Mouse (Mus musculus): ENCODE measurements around the gene Ccdc51. TPM values are rescaled to one million over a fixed set of nuclear protein-coding genes. Genes with fewer than 3 reads are reported as not detected.
A peak's percentile ranks its signal among the peaks of the same experiment; 100 is the strongest.

The Ccdc51 gene
- total RNA-seq, 2 experiments from 2014 or later: 7.6 to 8.1 TPM

- Histone ChIP-seq H3K27ac (no peak overlapping the region), H3K4me3 (no peak overlapping the region)
- no peak for TF ChIP-seq CTCF (conservative IDR thresholded peaks at IDR 0.05)
- DNase-seq (ENCODE audit: low spot score in 2 of 2): no peak
These were observed 30.4 kb upstream of the Ccdc51 start for GRCm38 (mm10) chr9:109051651-109052489.

GRCm38 (mm10) chr9:109052490-109053260, 29.6 kb upstream of the Ccdc51 start:
- no peak for TF ChIP-seq CTCF (conservative IDR thresholded peaks at IDR 0.05)
- no peak overlapping the region for H3K27ac ChIP-seq

GRCm38 (mm10) chr9:109053366-109053765, 28.9 kb upstream of the Ccdc51 start:
- DNase-seq (ENCODE audit: low spot score in 2 of 2): no peak
- Histone ChIP-seq H3K27ac (no peak overlapping the region), H3K4me3 (no peak overlapping the region)
- no peak for TF ChIP-seq CTCF (conservative IDR thresholded peaks at IDR 0.05)

More at GRCm38 (mm10) chr9:109052490-109053260, 29.6 kb upstream of the Ccdc51 start:
- no peak overlapping the region for H3K4me3 ChIP-seq
- no peak for DNase-seq (ENCODE audit: low spot score in 2 of 2)

GRCm38 (mm10) chr9:109053851-109054250, 28.4 kb upstream of the Ccdc51 start:
- TF ChIP-seq CTCF (conservative IDR thresholded peaks at IDR 0.05): no peak
- no peak for DNase-seq (ENCODE audit: low spot score in 2 of 2)

GRCm38 (mm10) chr9:109054712-109055111, 27.6 kb upstream of the Ccdc51 start:
- Histone ChIP-seq H3K4me3 (peak overlapping the region; percentile 58), H3K27ac (peak overlapping the region; percentile 86)
- no peak for TF ChIP-seq CTCF (conservative IDR thresholded peaks at IDR 0.05)
- DNase-seq (ENCODE audit: low spot score in 2 of 2): peak; percentile 81 to 87

More at GRCm38 (mm10) chr9:109053851-109054250, 28.4 kb upstream of the Ccdc51 start:
- Histone ChIP-seq H3K27ac (no peak overlapping the region), H3K4me3 (no peak overlapping the region)

GRCm38 (mm10) chr9:109055271-109056030, 26.8 kb upstream of the Ccdc51 start:
- no peak for TF ChIP-seq CTCF (conservative IDR thresholded peaks at IDR 0.05)
- peak; percentile 19 to 34 for DNase-seq (ENCODE audit: low spot score in 2 of 2)
- Histone ChIP-seq H3K27ac (peak overlapping the region; percentile 86), H3K4me3 (peak overlapping the region; percentile 58)

GRCm38 (mm10) chr9:109056081-109056690, 26.1 kb upstream of the Ccdc51 start:
- TF ChIP-seq CTCF (conservative IDR thresholded peaks at IDR 0.05): no peak
- no peak overlapping the region for H3K4me3 ChIP-seq

GRCm38 (mm10) chr9:109056916-109057315, 25.4 kb upstream of the Ccdc51 start:
- H3K27ac ChIP-seq: no peak overlapping the region
- H3K4me3 ChIP-seq: no peak overlapping the region
- TF ChIP-seq CTCF (conservative IDR thresholded peaks at IDR 0.05): no peak
- DNase-seq (ENCODE audit: low spot score in 2 of 2): no peak

More at GRCm38 (mm10) chr9:109056081-109056690, 26.1 kb upstream of the Ccdc51 start:
- no peak for DNase-seq (ENCODE audit: low spot score in 2 of 2)
- H3K27ac ChIP-seq: peak overlapping the region; percentile 86; the same call in 1 of the 2 replicates

GRCm38 (mm10) chr9:109057543-109057942, 24.8 kb upstream of the Ccdc51 start:
- TF ChIP-seq CTCF (conservative IDR thresholded peaks at IDR 0.05): no peak
- Histone ChIP-seq H3K4me3 (no peak overlapping the region), H3K27ac (peak overlapping the region; percentile 90)
- DNase-seq (ENCODE audit: low spot score in 2 of 2): no peak

GRCm38 (mm10) chr9:109058006-109058765, 24.1 kb upstream of the Ccdc51 start:
- TF ChIP-seq CTCF (conservative IDR thresholded peaks at IDR 0.05): no peak
- Histone ChIP-seq H3K4me3 (peak overlapping the region; percentile 57; the same call in 1 of the 2 replicates), H3K27ac (peak overlapping the region; percentile 90)
- DNase-seq (ENCODE audit: low spot score in 2 of 2): no peak

GRCm38 (mm10) chr9:109059136-109059903, 23.0 kb upstream of the Ccdc51 start, which contains the start of gene Trex1:
Trex1 (minus strand) TSS chr9:109059734.
- TF ChIP-seq CTCF (conservative IDR thresholded peaks at IDR 0.05): peak; percentile 97
- H3K27ac ChIP-seq: peak within 1 kb of the TSS; percentile 90
- H3K4me3 ChIP-seq: peak within 1 kb of the TSS; percentile 57
- peak; percentile 89 to 90 for DNase-seq (ENCODE audit: low spot score in 2 of 2)
